Mouse (Mus musculus) Muller cell, postnatal 12 days (primary cell): ENCODE results near the gene Nle1.
"Not testable (repeated sequence)": the region's sequence is repeated elsewhere in the genome, so short reads cannot be mapped to it uniquely, and the experiment has no call there.

Experiments
- DNase-seq: peaks from one replicate; pipeline ENCODE4 v3.0.0-alpha.2; 2015; ENCODE audit errors: inconsistent ontology term

Nle1 gene

DNA sequence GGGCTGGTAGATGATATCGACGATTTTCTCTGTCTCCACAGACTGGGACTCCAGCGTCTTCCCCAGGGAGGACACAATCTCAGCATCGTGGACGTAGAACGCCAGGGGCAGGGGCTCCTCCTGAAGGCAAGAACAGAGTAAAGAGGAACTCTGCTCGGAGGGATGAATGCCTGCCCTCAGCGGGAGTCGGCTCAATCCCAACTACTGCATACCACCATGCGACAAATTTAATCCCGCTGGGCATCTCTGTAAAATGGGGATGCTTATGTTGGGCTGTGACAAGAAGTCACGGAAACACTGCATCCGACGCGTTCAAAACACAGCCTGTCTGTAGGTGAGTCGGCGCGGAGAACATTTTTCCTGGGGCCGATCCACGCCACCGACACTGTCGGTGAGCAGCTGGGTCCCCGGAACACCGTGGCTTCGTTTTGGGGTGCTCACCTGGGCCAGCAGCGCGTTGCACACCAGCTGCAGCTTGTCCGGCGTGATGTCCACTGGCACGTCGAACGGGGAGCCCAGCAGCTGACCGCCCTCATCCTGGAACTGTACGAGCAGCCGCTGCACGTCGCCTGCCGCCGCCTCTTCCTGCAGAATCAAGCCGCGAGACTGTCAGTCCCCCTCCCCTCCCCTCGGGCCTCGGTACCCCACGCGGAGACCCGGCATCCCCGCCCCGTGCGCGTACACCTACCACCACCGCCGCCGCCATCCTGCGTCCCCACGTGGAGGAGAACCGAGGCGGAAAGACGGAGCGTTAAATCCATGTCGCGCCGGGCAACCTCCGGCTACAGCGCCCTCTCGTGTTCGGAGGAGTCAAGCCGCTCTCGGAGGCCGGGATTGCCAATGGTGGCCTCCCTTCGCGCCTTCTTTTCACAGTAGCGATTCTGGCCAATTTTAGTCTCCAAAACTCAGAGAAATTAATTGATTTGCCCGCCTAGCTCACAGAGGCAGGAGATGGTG, at the start of gene Nle1:
Gene Nle1 (minus strand): TSS at position 761 of the 957 bp plus-strand sequence.
- DNase-seq, result peak; percentile 86

DNA sequence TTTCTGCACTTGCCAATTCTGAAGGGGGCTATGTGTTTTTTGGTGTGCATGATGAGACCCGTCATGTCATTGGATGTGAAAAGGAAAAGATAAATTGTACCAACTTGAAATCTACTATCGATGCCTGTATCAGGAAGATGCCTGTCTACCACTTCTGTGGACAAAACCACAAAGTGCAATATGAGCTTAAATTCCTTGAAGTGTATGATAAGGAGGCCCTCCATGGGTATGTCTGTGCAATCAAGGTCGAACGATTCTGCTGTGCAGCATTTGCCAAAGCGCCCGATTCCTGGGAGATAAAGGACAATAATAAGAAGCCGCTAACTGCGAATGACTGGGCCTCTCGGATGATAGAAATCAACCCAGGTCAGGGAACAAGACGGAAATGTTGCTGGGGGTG, 48.7 kb upstream of the Nle1 start:
- DNase-seq, result no peak

DNA sequence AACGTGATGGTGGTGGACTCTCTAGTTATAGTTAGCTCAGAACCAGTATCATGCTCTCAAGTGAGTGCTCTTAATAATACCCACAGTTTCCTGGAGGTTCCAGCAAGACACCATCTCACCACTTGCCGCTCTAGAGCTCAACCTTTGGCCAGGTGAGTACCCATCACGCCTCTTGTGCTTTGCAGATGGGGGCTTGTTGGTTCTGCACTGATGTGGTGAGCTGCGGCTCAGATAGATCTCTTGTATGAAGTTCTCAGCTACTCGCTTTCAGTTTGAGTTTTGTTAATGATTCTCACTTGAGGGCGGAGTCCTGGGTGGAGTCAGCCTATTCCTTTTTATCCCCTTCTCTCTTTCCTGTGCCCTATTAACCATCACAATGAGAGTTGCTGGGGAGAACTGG, 46.4 kb upstream of the Nle1 start:
- no peak for DNase-seq

DNA sequence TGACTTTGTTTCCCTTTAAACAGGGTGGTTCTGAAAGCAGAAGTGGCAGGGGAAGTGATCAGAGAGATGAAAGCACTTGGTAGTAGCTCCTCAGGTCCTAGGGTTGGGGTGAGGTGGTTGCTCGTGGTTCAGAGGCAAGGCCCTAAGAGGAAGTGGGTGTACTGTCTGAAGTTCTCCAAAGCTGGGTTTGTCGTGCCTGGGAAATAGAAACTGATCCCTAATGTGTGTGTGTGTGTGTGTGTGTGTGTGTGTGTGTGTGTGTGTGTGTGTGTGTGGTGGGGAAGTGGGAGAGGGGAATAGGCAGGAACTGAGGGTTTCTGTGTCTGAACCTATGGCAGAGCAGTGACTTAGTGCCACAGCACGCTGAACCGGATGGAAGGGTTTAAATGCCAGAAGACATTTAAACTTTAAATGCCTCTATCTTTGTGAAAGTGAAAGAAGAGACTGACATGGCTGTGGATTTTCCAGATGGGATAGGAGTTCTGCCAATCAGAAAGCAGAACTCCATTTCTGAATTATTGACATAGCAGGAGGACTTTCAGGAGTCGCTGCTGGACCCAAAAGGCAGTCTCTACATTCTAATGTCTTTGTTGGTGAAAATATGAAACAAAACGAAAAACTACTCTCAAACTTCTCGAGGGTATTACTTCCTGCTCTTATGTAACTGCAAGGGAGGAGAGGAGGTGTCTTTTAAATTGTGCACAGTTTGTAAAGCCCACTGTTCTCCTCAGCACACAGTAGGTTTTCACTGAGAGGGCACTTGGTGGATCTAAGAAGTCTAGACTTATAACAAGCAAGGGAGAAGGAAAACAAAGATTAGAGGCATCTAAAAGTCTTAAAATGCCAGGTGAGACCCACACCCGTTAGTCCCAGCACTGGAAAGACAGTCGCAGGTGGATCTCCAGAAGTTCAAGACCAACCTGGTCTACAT, 44.7 kb upstream of the Nle1 start:
- no peak for DNase-seq

DNA sequence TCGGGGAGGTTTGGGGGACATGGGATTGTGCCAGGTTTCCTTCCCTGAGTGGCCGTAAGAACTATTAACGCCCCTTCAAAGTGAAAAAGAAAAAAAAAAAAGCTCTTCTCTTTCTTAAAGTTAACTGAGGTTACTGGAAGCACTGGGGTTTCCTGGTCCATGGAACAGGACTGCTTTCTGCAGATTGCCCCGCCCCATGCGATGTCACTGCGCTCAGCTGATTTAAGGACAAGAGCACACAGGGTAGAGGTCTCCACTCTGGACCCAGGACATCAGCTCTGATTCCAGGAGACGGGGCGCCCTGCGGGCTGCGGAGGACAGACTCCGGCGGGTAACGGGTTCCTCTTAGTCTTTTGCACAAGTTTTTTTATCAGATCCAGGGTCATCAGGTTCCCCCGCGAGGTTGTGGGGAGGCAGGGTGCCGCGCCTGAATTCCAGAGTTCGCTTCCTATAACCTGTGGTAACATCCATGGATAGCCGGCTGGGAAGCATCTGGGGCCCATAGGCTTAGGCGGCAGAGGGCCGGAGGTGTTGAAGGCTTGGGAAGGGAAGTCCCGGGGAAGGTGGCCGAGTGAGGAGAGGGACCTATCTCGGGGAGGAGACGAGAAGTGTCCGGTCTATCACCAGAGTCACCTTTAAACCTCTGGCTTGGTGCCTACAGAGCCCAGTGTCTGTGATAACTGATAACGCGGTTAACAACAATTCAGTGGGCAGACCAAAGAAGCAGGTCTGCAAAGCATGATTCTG, 43.8 kb upstream of the Nle1 start:
- DNase-seq, result no peak

DNA sequence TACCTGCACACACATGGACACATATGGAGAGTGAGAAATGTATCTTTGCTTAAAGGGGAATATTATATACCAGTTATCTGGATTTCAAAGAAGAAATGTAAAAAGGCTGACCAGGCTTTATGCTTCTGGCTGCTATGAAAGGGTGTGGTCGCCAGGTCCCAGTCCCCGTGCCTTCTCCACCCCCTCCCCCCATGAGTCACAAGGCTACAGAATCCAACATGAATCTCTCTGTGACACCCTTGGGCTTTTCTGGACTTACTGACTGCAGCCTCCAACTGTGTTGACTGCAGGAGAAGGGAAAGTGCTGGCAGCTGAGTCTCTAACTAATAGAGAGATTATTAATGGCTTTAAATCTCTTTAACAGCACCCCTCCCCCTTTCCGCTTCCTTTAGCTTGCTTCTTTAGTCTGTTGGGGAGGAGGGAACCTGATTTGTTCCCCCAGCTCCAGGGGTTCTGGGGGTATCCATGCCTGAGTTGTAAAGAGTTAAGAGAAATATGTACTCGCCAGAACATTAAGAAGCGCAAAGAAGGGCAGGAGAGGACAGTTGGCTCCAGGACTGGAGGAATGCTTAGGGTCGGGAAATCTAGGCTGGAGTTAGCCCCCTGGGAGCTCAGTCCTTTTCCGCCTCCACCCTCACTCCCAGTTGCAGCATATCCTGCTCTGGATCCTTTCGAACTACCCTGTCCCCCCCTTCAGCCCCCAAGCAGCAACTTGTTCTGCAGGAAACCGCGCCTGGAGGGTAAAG, 42.7 kb upstream of the Nle1 start, which contains the start of gene Slfn5:
Gene Slfn5 (plus strand): TSS at position 614 of the 746 bp plus-strand sequence.
- DNase-seq, result no peak

DNA sequence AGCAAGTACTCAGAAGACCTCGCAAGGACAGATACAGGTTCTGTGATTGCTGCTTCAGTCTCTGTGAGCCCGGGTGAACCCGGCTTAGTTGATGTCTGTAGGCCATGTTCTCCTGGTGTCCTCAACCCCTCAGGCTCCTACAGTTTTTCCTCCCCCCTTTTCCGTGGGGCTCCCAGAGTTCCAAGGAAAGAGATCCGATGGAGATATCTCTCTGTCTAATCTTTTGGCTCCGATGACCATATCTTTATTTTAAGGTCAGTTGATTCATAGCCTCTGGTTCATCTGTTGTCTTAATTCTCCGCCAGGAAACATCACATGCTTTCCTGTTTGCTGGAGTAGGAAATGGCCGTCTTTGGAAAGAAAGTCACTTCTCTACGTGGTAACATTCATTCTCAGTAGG, 40.8 kb upstream of the Nle1 start:
- DNase-seq, result no peak

DNA sequence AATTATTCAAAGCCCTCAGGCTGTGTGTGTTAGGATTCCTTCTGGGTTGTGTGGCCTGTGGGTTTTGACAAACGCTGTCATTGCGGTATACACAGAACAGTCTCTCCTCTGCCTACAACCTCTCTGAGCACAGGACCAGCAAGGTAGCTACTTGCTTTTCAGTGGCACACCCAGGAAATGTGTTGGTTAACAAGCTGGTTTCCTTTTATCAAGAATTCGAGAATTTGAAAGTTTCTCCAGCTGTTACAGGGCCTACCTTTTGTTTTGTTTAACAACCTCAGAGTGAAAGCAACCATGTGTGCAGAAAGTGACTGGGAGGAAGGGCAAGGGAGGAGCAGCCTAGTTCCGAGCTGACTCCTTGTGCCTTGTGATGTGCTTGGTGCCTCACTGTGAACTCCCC, 39.2 kb upstream of the Nle1 start:
- DNase-seq, result no peak

DNA sequence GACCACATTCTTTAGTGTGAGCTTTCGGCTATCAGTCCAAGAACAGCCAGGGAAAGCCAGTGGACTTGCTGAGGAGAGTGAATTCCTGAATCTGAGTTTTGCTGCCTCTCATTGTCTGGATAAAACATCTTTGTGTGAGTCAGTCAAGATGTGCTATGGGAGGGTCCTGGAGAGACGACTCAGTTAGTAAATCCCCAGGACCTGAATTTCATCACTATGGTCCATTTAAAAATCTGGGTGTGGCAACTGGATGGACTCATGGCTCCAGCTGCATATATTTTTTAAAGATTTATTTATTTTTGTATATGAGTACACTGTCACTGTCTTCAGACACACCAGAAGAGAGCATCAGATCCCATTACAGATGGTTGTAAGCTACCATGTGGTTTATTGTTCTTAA, 37.4 kb upstream of the Nle1 start:
- no peak for DNase-seq

DNA sequence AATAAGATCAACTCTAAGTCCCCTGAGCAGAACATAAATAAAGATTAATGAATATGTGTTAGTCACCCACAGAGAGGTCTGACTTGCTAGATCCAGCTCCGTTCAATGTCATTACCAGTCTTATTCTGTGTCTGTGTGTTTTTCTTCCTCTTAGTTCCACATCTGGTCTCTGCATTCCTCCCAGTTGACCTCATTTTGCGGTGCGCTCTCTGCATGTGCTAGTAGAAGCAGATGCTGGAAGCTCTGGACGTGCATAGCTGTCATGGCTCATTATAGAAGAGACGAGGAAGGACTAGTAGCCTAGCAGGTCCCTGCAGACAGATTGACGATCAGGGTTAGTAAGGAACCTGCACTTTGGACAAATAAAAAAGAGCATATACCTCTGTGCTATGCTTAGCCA, 35.1 kb upstream of the Nle1 start:
- no peak for DNase-seq

DNA sequence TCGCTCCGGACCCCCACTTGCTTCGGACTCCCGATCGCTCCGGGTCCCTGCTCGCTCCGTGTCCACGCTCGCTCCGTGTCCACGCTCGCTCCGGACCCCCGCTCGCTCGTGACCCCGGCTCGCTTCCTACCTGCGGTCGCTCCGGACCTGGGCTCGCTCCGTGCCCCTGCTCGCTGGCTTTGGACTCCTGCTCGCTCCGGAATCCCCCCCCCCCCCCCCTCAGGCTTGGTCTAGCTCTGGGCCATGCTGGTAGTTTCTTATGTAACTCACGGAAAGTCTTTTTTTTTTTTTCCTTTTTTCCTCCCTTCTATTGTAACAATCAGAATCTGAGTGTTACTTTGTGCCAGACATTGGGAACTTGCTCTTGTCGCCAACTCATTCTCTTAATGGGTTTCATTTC, 25.0 kb upstream of the Nle1 start:
- DNase-seq, result no peak

DNA sequence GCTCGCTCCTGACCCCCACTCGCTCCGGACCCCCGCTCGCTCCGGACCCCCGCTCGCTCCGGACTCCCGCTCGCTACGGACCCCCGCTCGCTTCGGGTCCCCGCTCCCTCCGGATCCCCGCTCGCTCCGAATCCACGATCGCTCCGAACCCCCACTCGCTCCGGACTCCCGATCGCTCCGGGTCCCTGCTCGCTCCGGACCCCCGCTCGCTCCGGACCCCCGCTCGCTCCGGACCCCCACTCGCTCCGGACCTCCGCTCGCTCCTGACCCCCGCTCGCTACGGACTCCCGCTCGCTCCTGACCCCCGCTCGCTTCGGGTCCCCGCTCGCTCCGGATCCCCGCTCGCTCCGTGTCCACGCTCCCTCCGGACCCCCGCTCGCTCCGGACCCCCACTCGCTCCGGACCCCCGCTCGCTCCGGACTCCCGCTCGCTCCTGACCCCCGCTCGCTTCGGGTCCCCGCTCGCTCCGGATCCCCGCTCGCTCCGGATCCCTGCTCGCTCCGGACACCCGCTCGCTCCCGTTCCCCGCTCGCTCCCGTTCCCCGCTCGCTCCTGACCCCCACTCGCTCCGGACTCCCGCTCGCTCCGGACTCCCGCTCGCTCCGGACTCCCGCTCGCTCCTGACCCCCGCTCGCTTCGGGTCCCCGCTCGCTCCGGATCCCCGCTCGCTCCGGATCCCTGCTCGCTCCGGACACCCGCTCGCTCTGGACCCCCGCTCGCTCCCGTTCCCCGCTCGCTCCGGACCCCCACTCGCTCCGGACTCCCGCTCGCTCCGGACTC, 23.6 kb upstream of the Nle1 start:
- DNase-seq, result not testable (repeated sequence)

DNA sequence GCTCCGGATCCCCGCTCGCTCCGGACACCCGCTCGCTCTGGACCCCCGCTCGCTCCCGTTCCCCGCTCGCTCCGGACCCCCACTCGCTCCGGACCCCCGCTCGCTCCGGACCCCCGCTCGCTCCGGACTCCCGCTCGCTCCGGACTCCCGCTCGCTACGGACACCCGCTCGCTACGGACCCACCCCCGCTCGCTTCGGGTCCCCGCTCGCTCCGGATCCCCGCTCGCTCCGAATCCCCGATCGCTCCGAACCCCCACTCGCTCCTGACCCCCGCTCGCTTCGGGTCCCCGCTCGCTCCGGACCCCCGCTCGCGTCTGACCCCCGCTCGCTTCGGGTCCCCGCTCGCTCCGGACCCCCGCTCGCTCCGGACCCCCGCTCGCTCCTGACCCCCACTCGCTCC, 22.9 kb upstream of the Nle1 start:
- DNase-seq, result not testable (repeated sequence)

DNA sequence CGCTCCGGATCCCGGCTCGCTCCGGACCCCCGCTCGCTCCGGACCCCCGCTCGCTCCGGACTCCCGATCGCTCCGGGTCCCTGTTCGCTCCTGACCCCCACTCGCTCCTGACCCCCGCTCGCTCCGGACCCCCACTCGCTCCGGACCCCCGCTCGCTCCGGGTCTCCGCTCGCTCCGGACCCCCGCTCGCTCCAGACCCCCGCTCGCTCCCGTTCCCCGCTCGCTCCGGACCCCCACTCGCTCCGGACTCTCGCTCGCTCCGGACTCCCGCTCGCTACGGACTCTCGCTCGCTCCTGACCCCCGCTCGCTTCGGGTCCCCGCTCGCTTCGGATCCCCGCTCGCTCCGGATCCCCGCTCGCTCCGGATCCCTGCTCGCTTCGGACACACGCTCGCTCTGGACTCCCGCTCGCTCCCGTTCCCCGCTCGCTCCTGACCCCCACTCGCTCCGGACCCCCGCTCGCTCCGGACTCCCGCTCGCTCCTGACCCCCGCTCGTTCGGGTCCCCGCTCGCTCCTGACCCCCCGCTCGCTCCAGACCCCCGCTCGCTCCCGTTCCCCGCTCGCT, 22.3 kb upstream of the Nle1 start:
- DNase-seq, result not testable (repeated sequence)

DNA sequence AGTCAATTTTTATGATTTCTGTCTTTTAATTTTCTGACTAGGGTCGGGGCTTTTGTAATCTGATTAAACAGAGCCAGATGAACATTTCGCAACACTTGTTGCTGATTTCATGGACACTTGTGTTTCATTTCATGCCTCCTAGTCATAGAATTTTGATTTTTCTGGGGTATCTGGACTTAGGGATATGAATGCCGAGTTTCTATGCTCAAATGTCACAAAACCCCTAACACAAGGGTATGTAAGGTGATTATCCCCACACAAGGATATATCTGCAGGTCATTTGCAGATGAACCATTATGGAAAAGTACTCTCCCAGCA, 21.4 kb upstream of the Nle1 start:
- DNase-seq, result no peak

DNA sequence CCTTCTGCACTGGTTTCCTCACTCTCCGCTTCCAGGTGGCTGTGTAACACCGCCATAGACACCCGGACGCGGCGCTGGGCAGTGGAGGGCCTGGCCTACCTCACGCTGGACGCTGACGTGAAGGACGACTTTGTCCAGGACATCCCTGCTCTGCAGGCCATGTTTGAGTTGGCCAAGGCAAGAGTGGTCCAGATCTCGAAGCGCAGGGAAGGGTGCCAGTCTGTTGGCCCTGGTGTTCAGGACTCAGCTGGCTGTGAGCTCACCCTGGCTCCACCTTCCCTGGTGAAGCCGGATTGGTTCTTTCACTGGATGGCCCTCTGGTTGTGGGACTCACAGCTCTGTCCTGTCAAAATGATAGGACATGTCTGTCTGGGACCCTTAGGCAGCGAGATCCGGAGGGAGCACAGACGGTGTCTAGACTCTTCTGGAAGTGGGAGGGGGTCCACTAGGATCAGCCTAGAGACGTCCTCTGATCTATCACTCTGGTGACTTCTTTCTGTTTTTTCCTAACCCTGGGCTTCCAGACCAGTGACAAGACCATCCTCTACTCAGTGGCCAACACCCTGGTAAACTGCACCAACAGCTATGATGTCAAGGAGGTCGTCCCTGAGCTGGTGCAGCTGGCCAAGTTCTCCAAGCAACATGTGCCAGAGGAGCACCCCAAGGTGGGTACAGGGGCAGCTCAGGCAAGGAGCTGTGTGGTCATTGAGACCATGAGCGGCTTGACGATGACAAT, 20.9 kb upstream of the Nle1 start:
- no peak for DNase-seq

DNA sequence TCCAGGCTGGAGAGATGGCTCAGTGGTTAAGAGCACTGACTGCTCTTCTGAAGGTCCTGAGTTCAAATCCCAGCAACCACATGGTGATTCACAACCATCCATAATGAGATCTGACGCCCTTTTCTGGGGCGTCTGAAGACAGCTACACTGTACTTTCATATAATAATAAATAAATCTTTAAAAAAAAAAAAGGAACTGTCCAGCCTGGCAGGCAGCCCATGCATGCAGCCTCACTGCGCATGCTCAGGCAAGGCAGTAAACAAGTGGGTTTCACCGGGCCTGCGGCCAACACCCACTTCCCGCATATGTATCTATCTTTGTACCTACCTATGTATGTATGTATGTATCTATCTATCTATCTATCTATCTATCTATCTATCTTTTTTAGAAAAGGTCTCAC, 15.7 kb upstream of the Nle1 start:
- not testable (repeated sequence) for DNase-seq

DNA sequence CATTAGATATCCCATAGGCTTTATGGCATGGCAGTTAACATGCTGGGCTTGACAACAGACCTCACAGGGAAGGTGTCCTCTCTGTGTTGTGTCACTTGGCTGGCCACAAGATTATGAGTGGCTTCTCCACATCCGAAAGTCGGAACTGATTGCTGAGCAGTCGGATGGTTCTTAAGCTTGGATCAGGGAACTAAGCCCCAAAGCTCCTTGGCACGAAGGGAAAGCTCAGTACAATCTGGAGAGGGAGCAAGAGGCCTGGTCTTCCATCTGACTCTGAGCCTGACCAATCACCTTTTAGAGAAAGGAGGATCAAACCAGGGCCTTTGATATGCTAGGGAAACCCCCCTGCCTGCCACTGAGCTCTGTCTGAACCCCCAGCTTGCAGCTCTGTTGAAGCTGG, 13.5 kb upstream of the Nle1 start:
- DNase-seq, result no peak

DNA sequence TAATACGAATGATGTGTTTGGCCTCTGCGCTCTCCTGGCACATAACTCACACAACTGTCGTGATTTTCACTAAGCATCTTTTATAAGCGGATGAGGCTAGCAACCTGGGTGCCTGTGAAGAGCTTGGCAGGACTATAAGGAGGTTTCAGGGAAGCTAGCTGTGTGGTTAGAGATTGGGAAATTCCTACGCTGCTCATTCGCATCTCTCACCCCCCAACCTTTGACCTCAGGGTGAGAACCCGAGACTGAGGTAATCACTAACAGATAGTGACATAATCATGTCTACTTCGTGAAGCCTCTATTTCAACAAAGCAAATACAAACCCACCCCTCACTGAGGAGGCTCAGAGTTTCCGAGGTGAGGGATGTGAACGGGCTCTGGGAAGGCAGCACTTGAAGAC, 12.6 kb upstream of the Nle1 start:
- no peak for DNase-seq
